Mouse (Mus musculus): ENCODE results near the gene Slc24a2.

DNA sequence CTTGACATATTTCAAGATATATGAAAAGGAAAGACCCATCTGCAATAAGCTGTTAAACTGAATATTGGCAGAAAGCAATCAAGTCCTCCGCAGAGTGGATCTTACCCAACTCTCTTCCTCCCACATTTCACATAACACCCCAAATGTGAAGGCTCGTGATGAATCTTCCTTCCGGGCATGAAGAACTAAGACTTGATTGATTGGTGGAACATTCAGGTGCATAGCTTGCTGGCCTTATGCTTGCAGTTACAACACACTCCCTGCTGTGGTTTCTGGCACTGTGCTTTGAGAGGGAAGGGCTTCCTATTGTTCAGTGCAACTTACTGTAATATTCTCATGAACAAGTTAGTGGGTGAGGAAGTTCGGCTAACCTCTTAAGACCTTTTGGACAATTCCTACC is 72.2 kb downstream of the Slc24a2 start:
- TF ChIP-seq EP300 (optimal IDR thresholded peaks at IDR 0.05), result no peak
- TF ChIP-seq CTCF (IDR thresholded peaks at IDR 0.05; ENCODE audit: low read depth), result no peak

Data from stomach, postnatal 0 days (tissue).